Mouse (Mus musculus) embryonic fibroblast, embryonic 13.5 days (primary cell): ENCODE data around the gene Zfp869. TPM values are rescaled to one million over a fixed set of nuclear protein-coding genes. Genes with fewer than 3 reads are reported as not detected.
A peak's percentile ranks its signal among the peaks of the same experiment; 100 is the strongest.
"Not testable (repeated sequence)": the region's sequence is repeated elsewhere in the genome, so short reads cannot be mapped to it uniquely, and the experiment has no call there.

Experiments used
- H3K27ac ChIP-seq: 2 replicates; pipeline ENCODE4 v1.5.1; 2012; ENCODE audit warnings: low read length, control low read depth, inconsistent platforms; ENCODE audit not compliant: insufficient read depth
- H3K4me1 ChIP-seq: 2 replicates; pipeline ENCODE4 v1.6.1; 2011; ENCODE audit warnings: low read length; ENCODE audit not compliant: control insufficient read depth, insufficient read depth
- H3K4me3 ChIP-seq: 2 replicates; pipeline ENCODE4 v1.5.1; 2011; ENCODE audit warnings: mild to moderate bottlenecking, control low read depth, low read length; ENCODE audit not compliant: insufficient read depth
- CTCF ChIP-seq: IDR thresholded peaks from 2 replicates; pipeline ENCODE4 v1.5.1; 2011; ENCODE audit warnings: mild to moderate bottlenecking, control low read depth, low read length, moderate library complexity, borderline replicate concordance; ENCODE audit not compliant: insufficient read depth
- POLR2A ChIP-seq: IDR thresholded peaks from 2 replicates; pipeline ENCODE4 v1.6.1; 2011; ENCODE audit warnings: low read depth, mild to moderate bottlenecking, control low read depth, low read length, moderate library complexity
- polyA plus RNA-seq: library from polyadenylated mRNA; stranded (reverse); fragments of >200 nt; gene quantifications from 2 replicates; pipeline ENCODE4 v1.2.4, GENCODE M21; 2011; ENCODE audit warnings: low read depth; ENCODE audit not compliant: missing spikeins, insufficient read length

The Zfp869 gene
- polyA plus RNA-seq, 1 experiment: 24.1 TPM

DNA sequence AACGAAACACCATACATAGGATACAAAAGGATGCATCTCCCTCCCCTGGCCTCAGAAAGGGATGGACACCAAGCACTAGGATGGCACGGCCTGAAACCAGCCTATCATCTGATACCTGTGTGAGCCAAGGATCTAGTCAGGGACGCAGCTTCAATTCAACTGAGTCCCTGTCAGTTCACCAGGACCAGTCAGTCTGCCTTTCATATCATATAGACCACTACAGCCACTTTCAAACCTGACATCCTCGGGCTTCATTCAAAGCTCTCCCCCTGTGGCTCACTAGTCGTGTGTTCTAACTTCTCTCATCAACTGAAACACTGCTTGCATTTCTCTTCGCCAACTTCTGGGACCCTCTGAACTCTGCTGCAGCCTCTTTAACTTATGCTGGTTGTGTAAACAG lies 4.8 kb upstream of the Zfp869 start:
- Histone ChIP-seq H3K4me3 (peak overlapping the region; percentile 56), H3K27ac (no peak overlapping the region), H3K4me1 (peaks cover 5% of the 10 kb centered on the region)
- TF ChIP-seq CTCF (no peak), POLR2A (no peak)

DNA sequence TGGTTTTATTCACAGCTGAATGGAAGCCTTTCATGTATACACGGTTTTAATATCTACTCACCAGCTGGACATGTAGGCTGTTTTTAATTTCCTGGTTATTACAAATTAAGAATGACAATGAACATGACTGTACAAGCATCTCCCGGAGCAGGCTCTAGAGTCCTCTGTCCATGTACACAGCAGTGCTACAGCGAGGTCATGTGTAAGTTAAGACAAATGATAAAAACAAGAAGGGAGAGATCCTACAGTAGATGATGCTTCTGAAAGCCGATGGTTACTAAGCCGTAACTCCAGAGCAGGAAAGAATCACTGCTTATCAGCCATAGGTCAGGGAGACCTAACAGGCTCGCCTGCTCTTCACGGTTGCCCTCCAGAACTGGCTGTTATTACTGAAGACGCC lies 3.0 kb upstream of the Zfp869 start:
- no peak overlapping the region for H3K4me3 ChIP-seq
- H3K4me1 ChIP-seq: peaks cover 5% of the 10 kb centered on the region
- TF ChIP-seq CTCF: no peak
- TF ChIP-seq POLR2A: no peak
- H3K27ac ChIP-seq: no peak overlapping the region

- H3K27ac ChIP-seq: no peak overlapping the region
- H3K4me3 ChIP-seq: no peak overlapping the region
- TF ChIP-seq POLR2A (no peak), CTCF (no peak)
- H3K4me1 ChIP-seq: no peaks in the 10 kb centered on the region
Measured at GRCm38 (mm10) chr8:69701810-69702209, 8.7 kb downstream of the Zfp869 start.

DNA sequence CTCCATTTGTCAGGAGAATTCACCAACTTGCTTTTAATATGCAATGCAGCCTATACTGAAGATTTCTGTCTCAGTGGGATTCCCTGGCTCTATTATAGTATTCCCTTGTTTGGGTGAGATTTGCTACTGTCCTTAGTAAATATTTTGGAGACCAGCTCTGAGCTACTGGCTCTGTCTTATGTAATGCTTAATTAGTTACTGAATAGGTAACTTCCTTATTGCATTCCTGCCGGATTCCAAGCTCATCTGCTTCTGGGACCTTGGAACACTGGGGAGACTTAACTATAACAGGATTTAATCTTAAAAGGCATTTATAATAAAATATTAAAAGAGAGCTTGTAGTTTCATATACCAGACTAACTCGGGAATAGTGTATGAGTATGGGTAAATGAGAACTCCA lies 45.5 kb downstream of the Zfp869 start:
- H3K27ac ChIP-seq, H3K4me1 ChIP-seq, H3K4me3 ChIP-seq: not testable (repeated sequence)

- no peaks in the 10 kb centered on the region for H3K4me1 ChIP-seq
- H3K27ac ChIP-seq: no peak overlapping the region
- no peak overlapping the region for H3K4me3 ChIP-seq
- TF ChIP-seq CTCF (no peak), POLR2A (no peak)
Measured at GRCm38 (mm10) chr8:69661294-69661693, 49.2 kb downstream of the Zfp869 start.

Other genes starting within 250 kb of the Zfp869 start
- not detected in 2 replicates for gene Gm7697, start 187.7 kb downstream of the Zfp869 start, polyA plus RNA-seq
- 8.8 and 13.2 TPM in 2 replicates for gene Zfp868, start 85.2 kb downstream of the Zfp869 start, polyA plus RNA-seq
- gene Zfp964, start 56.2 kb downstream of the Zfp869 start, polyA plus RNA-seq: 2.5 and 2.7 TPM in 2 replicates
- gene Zfp963, start 39.2 kb upstream of the Zfp869 start, polyA plus RNA-seq: 2.8 and 3.0 TPM in 2 replicates
- 0.90 and 1.3 TPM in 2 replicates for gene Gm20422, start 64.2 kb upstream of the Zfp869 start, polyA plus RNA-seq
- 27.1 and 28.0 TPM in 2 replicates for gene Atp13a1, start 80.4 kb upstream of the Zfp869 start, polyA plus RNA-seq
- 22.9 and 31.2 TPM in 2 replicates for gene Zfp866, start 80.5 kb upstream of the Zfp869 start, polyA plus RNA-seq
- 13.5 and 15.9 TPM in 2 replicates for gene Gmip, start 98.0 kb upstream of the Zfp869 start, polyA plus RNA-seq
- gene Lpar2, start 111.7 kb upstream of the Zfp869 start, polyA plus RNA-seq: 2.9 and 4.0 TPM in 2 replicates
- gene Pbx4, start 121.8 kb upstream of the Zfp869 start, polyA plus RNA-seq: 2.5 and 3.6 TPM in 2 replicates
- gene Cilp2, start 177.0 kb upstream of the Zfp869 start, polyA plus RNA-seq: not detected in 2 replicates
- 0.39 and 0.50 TPM in 2 replicates for gene Tssk6, start 191.5 kb upstream of the Zfp869 start, polyA plus RNA-seq
- 62.9 and 77.5 TPM in 2 replicates for gene Ndufa13, start 191.8 kb upstream of the Zfp869 start, polyA plus RNA-seq
- not detected in 2 replicates for gene Yjefn3, start 192.0 kb upstream of the Zfp869 start, polyA plus RNA-seq